Comparison of ENCODE assay signal across 16 mouse cellular contexts in genomic region chr7:69573730-69574129, GRCm38 (mm10).
A peak's percentile ranks its signal among the peaks of the same experiment; 100 is the strongest.
DNase-seq lines count a peak whose midpoint lies in the region; ATAC-seq and TF ChIP-seq lines count a peak whose summit lies in the region.
"Had no signal": no experiment of that assay in that cellular context is flagged by ENCODE, and none has a peak within 500 bp of the region (broad histone marks: within the 10 kb centered on the region; RNA-seq: fewer than 3 reads in every experiment).

No protein-coding gene starts in this region.

- H3K9me3 ChIP-seq in forebrain, embryonic 15.5 days = no peaks in the 10 kb centered on the region
- H3K9me3 ChIP-seq: neural tube, embryonic 15.5 days had no signal

- H3K36me3 ChIP-seq in forebrain, embryonic 15.5 days = no peaks in the 10 kb centered on the region
- H3K36me3 ChIP-seq: neural tube, embryonic 15.5 days had no signal

- H3K9ac ChIP-seq in forebrain, embryonic 15.5 days (replicated peaks) = no peak overlapping the region
- H3K9ac ChIP-seq: neural tube, embryonic 15.5 days had no signal

- peaks cover 13% of the 10 kb centered on the region for H3K4me1 ChIP-seq in forebrain, embryonic 15.5 days
- H3K4me1 ChIP-seq in cerebellum, adult 2 months (ENCODE audit: control insufficient read depth, insufficient read depth, low read length) = no peaks in the 10 kb centered on the region
- H3K4me1 ChIP-seq: megakaryocyte, embryonic 14.5 days had no signal

- ATAC-seq in forebrain, embryonic 15.5 days (replicated peaks) = peak; percentile 53; the same call in 1 of the 2 replicates

- peak; percentile 51 for TF ChIP-seq CTCF in layer of hippocampus, adult 2 months (conservative IDR thresholded peaks at IDR 0.05)
- no peak for TF ChIP-seq CTCF in cerebellum, adult 2 months (IDR thresholded peaks at IDR 0.05; ENCODE audit: borderline replicate concordance, insufficient read depth, low read depth, low read length)

- WGBS in forebrain, embryonic 15.5 days = 48% methylated on average over 5 of the region's 5 CpGs
- WGBS in cerebellum, adult 2 months = 65% methylated on average over 5 of the region's 5 CpGs

- TF ChIP-seq POLR2A in cerebellum, adult 2 months (IDR thresholded peaks at IDR 0.05; ENCODE audit: borderline replicate concordance, insufficient read depth, low read length) = no peak

- H3K4me3 ChIP-seq in layer of hippocampus, adult 2 months = no peak overlapping the region
- no peak overlapping the region for H3K4me3 ChIP-seq in forebrain, embryonic 15.5 days
- H3K4me3 ChIP-seq in cerebellum, adult 2 months (replicated peaks; ENCODE audit: insufficient read depth, low read depth, low read length) = no peak overlapping the region
- H3K4me3 ChIP-seq: megakaryocyte, embryonic 14.5 days; neural tube, embryonic 15.5 days had no signal

- DNase-seq in frontal cortex, adult 2 months (ENCODE audit: extremely low spot score in 1 of 2, low spot score in 1 of 2) = peak; percentile 5 to 7
- no peak for DNase-seq in frontal cortex, postnatal 36 days (ENCODE audit: low spot score in 2 of 2)
- DNase-seq in layer of hippocampus, adult 2 months (ENCODE audit: low spot score in 2 of 2) = peak in 1 of 2 experiments; percentile 8
- DNase-seq in layer of hippocampus, adult 9-10 months (ENCODE audit: low spot score) = no peak
- peak; percentile 37 for DNase-seq in 3T3-L1 (ENCODE audit: low read depth, low spot score)
- DNase-seq in cerebellum, adult 2 months = no peak
- no peak for DNase-seq in cerebellum, postnatal 10 days
- DNase-seq: cerebellum, adult 11-12 months; gastrocnemius, postnatal 14 days; heart, postnatal 14 days; kidney, postnatal 25 days; spleen, adult 18-20 months had no signal

- H3K27me3 ChIP-seq in forebrain, embryonic 15.5 days = peaks cover 4% of the 10 kb centered on the region; the same call in 1 of the 2 replicates
- H3K27me3 ChIP-seq in cerebellum, adult 2 months (ENCODE audit: control insufficient read depth, insufficient read depth, low read length) = no peaks in the 10 kb centered on the region
- H3K27me3 ChIP-seq: megakaryocyte, embryonic 14.5 days had no signal

- H3K27ac ChIP-seq in layer of hippocampus, adult 2 months = peak overlapping the region; percentile 32; the same call in 1 of the 2 replicates
- peak overlapping the region; percentile 51 for H3K27ac ChIP-seq in forebrain, embryonic 15.5 days (replicated peaks)
- no peak overlapping the region for H3K27ac ChIP-seq in cerebellum, adult 2 months (ENCODE audit: insufficient read depth, low read length)
- H3K27ac ChIP-seq: neural tube, embryonic 15.5 days had no signal

- H3K4me2 ChIP-seq in forebrain, embryonic 15.5 days (replicated peaks) = no peak overlapping the region
- H3K4me2 ChIP-seq: liver, embryonic 11.5 days; neural tube, embryonic 15.5 days had no signal

Comparison
In these comparisons a context has a peak if more than half of its experiments do, and no peak if none do; other contexts are left out.
1. DNase-seq: peak in frontal cortex, adult 2 months (2 of 2) and 3T3-L1 (single experiment); none in frontal cortex, postnatal 36 days (0 of 2), layer of hippocampus, adult 9-10 months (single experiment), cerebellum, adult 2 months (0 of 2) and cerebellum, postnatal 10 days (0 of 2).